8 mouse cellular contexts compared by ENCODE assay signal in the genomic region with DNA sequence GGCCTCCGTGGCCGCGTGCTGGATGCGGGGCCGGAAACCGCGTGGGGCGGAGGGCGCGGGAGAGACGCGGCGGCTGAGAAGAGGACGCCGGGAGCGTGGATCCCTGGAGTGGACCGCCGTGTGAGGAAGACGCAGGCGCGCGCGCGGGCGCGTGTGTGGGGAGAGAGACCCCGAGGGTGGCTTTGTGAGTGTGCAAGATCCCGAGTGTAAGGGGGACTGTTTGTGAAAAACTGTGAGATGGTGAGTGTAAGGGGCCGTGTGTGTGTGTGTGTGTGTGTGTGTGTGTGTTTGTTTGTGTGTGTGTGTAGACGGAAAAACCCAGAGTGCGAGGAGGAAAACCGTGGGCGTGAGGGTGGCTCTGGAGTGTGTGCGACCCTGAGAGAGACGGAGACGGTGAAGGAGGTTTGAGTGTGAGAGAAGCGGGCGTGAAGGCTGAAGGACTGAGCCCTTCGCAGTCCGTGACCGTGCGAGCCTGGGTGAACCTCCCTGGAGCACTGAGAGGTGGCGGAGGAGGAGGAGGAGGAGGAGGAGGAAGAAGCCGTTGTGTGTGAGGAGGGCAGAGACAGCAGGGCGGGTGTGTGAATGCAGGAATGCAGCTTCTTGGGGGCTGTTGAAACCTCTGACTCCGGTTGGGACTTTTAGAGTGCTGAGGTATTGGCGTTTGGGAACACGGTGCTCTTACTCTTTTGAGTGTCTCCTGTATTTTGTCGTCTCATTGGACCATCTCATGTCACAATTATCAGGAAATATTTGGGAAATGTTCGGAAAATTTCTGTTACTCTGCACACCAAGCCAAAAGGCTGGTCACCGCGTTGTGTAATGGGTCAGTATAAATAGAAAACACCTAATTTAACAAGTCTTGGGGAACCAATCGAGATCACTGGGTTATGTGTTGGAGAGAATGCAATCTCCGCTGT. TPM values are rescaled to one million over a fixed set of nuclear protein-coding genes. Genes with fewer than 3 reads are reported as not detected.
DNase-seq lines count a peak whose midpoint lies in the region; ATAC-seq lines count a peak whose summit lies in the region.

No protein-coding gene starts in this region.

- no peaks in the 10 kb centered on the region for H3K9me3 ChIP-seq in forebrain, embryonic 10.5 days
- H3K9me3 ChIP-seq in limb, embryonic 13.5 days, result no peaks in the 10 kb centered on the region
- no peaks in the 10 kb centered on the region for H3K9me3 ChIP-seq in midbrain, embryonic 10.5 days (replicated peaks)

- peak overlapping the region; percentile 93 for H3K4me2 ChIP-seq in limb, embryonic 13.5 days (replicated peaks)

- H3K4me3 ChIP-seq in forebrain, embryonic 10.5 days, result peak overlapping the region; percentile 96
- peak overlapping the region; percentile 81 for H3K4me3 ChIP-seq in limb, embryonic 13.5 days
- peak overlapping the region; percentile 93 for H3K4me3 ChIP-seq in midbrain, embryonic 10.5 days

- peak; percentile 52 for DNase-seq in cerebellum, adult 11-12 months
- no peak for DNase-seq in cerebellum, postnatal 36 days
- peak; percentile 39 to 41 for DNase-seq in adrenal gland, adult 18-20 months (ENCODE audit: low spot score in 2 of 2)
- DNase-seq in forebrain, embryonic 10.5 days (ENCODE audit: extremely low spot score, low spot score), result peak; percentile 59
- DNase-seq in midbrain, embryonic 10.5 days (ENCODE audit: low spot score), result peak; percentile 62
- peak; percentile 41 to 44 for DNase-seq in spleen, postnatal 10 days (ENCODE audit: low spot score in 2 of 2)

- ATAC-seq in hematopoietic stem cell, adult 5-6 weeks (replicated peaks in 1 of 2; ENCODE audit: insufficient read depth in 1 of 2, low FRiP score in 2 of 2, low TSS enrichment in 1 of 2, low read depth in 1 of 2, poor library complexity in 2 of 2, severe bottlenecking in 2 of 2), result peak; percentile 13 to 23; a peak in 2 of 4 replicates
- ATAC-seq in limb, embryonic 13.5 days (ENCODE audit: low FRiP score, low read depth), result peak; percentile 72

- H3K27me3 ChIP-seq in forebrain, embryonic 10.5 days (ENCODE audit: poor library complexity, severe bottlenecking), result no peaks in the 10 kb centered on the region
- H3K27me3 ChIP-seq in limb, embryonic 13.5 days, result no peaks in the 10 kb centered on the region
- no peaks in the 10 kb centered on the region for H3K27me3 ChIP-seq in midbrain, embryonic 10.5 days (ENCODE audit: low read depth, poor library complexity, severe bottlenecking)

- WGBS in forebrain, embryonic 10.5 days, result 3% methylated on average over 54 of the region's 54 CpGs
- under 1% methylated on average over 54 of the region's 54 CpGs for WGBS in limb, embryonic 13.5 days
- 2% methylated on average over 53 of the region's 54 CpGs for WGBS in midbrain, embryonic 10.5 days

- H3K36me3 ChIP-seq in forebrain, embryonic 10.5 days (replicated peaks), result peaks cover 28% of the 10 kb centered on the region
- peaks cover 4% of the 10 kb centered on the region for H3K36me3 ChIP-seq in limb, embryonic 13.5 days
- peaks cover 14% of the 10 kb centered on the region for H3K36me3 ChIP-seq in midbrain, embryonic 10.5 days

- H3K9ac ChIP-seq in limb, embryonic 13.5 days, result peak overlapping the region; percentile 90

- H3K4me1 ChIP-seq in forebrain, embryonic 10.5 days, result peaks cover 23% of the 10 kb centered on the region
- peaks cover 14% of the 10 kb centered on the region; the same call in 1 of the 2 replicates for H3K4me1 ChIP-seq in limb, embryonic 13.5 days
- peaks cover 26% of the 10 kb centered on the region for H3K4me1 ChIP-seq in midbrain, embryonic 10.5 days

- H3K27ac ChIP-seq in forebrain, embryonic 10.5 days, result peak overlapping the region; percentile 98
- peak overlapping the region; percentile 89 for H3K27ac ChIP-seq in limb, embryonic 13.5 days
- peak overlapping the region; percentile 98 for H3K27ac ChIP-seq in midbrain, embryonic 10.5 days (replicated peaks)

RNA-seq across cellular contexts. Expression of a gene that starts 0.6 kb away (rescaled TPM):
- 10 to 100 TPM; 21.5 to 28.0 TPM for total RNA-seq in adrenal gland, adult 18-20 months (2021)
- 86.5 and 87.9 TPM in 2 replicates for polyA plus RNA-seq in forebrain, embryonic 10.5 days (2016; fragmentation: Nextera tagmentation; extraction: Ambion mirVana)
- total RNA-seq in hematopoietic stem cell, adult 5-6 weeks (2017), result 21.6 and 23.8 TPM in 2 replicates
- 59.0 and 68.9 TPM in 2 replicates for polyA plus RNA-seq in limb, embryonic 13.5 days (2015; fragmentation: Nextera tagmentation; extraction: Ambion mirVana)
- 78.9 and 79.8 TPM in 2 replicates for polyA plus RNA-seq in midbrain, embryonic 10.5 days (2016; fragmentation: Nextera tagmentation; extraction: Ambion mirVana)

RNA-seq across cellular contexts. Expression of a gene that starts 19.1 kb away (rescaled TPM):
- 10 to 100 TPM; 19.8 to 28.8 TPM for total RNA-seq in adrenal gland, adult 18-20 months (2021)
- polyA plus RNA-seq in forebrain, embryonic 10.5 days (2016; fragmentation: Nextera tagmentation; extraction: Ambion mirVana), result 12.6 and 14.0 TPM in 2 replicates
- 7.9 and 16.3 TPM in 2 replicates for total RNA-seq in hematopoietic stem cell, adult 5-6 weeks (2017)
- 19.6 and 20.5 TPM in 2 replicates for polyA plus RNA-seq in limb, embryonic 13.5 days (2015; fragmentation: Nextera tagmentation; extraction: Ambion mirVana)
- 13.5 and 15.6 TPM in 2 replicates for polyA plus RNA-seq in midbrain, embryonic 10.5 days (2016; fragmentation: Nextera tagmentation; extraction: Ambion mirVana)

RNA-seq across cellular contexts. Expression of a gene that starts 32.5 kb away (rescaled TPM):
- total RNA-seq in adrenal gland, adult 18-20 months (2021), result 1 to 10 TPM in 1 of 2 experiments, under 1 TPM in 1; 0.61 to 1.5 TPM
- 2.0 and 2.6 TPM in 2 replicates for polyA plus RNA-seq in forebrain, embryonic 10.5 days (2016; fragmentation: Nextera tagmentation; extraction: Ambion mirVana)
- total RNA-seq in hematopoietic stem cell, adult 5-6 weeks (2017), result not detected in 2 replicates
- 11.5 and 13.8 TPM in 2 replicates for polyA plus RNA-seq in limb, embryonic 13.5 days (2015; fragmentation: Nextera tagmentation; extraction: Ambion mirVana)
- polyA plus RNA-seq in midbrain, embryonic 10.5 days (2016; fragmentation: Nextera tagmentation; extraction: Ambion mirVana), result 1.5 and 2.0 TPM in 2 replicates

RNA-seq across cellular contexts. Expression of a gene that starts 41.5 kb away (rescaled TPM):
- total RNA-seq in adrenal gland, adult 18-20 months (2021), result 10 to 100 TPM; 24.1 to 25.4 TPM
- polyA plus RNA-seq in forebrain, embryonic 10.5 days (2016; fragmentation: Nextera tagmentation; extraction: Ambion mirVana), result 36.5 and 37.2 TPM in 2 replicates
- 42.8 and 50.0 TPM in 2 replicates for total RNA-seq in hematopoietic stem cell, adult 5-6 weeks (2017)
- polyA plus RNA-seq in limb, embryonic 13.5 days (2015; fragmentation: Nextera tagmentation; extraction: Ambion mirVana), result 41.8 and 44.7 TPM in 2 replicates
- 34.9 and 35.9 TPM in 2 replicates for polyA plus RNA-seq in midbrain, embryonic 10.5 days (2016; fragmentation: Nextera tagmentation; extraction: Ambion mirVana)

RNA-seq across cellular contexts. Expression of a gene that starts 41.5 kb away (rescaled TPM):
- 10 to 100 TPM; 22.9 to 26.6 TPM for total RNA-seq in adrenal gland, adult 18-20 months (2021)
- polyA plus RNA-seq in forebrain, embryonic 10.5 days (2016; fragmentation: Nextera tagmentation; extraction: Ambion mirVana), result 88.6 and 89.1 TPM in 2 replicates
- total RNA-seq in hematopoietic stem cell, adult 5-6 weeks (2017), result 26.3 and 34.3 TPM in 2 replicates
- polyA plus RNA-seq in limb, embryonic 13.5 days (2015; fragmentation: Nextera tagmentation; extraction: Ambion mirVana), result 46.2 and 51.8 TPM in 2 replicates
- 78.9 and 81.6 TPM in 2 replicates for polyA plus RNA-seq in midbrain, embryonic 10.5 days (2016; fragmentation: Nextera tagmentation; extraction: Ambion mirVana)

Comparison
In these comparisons a context has a peak if more than half of its experiments do, and no peak if none do; other contexts are left out.
1. DNase-seq: peak in cerebellum, adult 11-12 months (single experiment), adrenal gland, adult 18-20 months (2 of 2), forebrain, embryonic 10.5 days (single experiment), midbrain, embryonic 10.5 days (single experiment) and spleen, postnatal 10 days (2 of 2); none in cerebellum, postnatal 36 days (0 of 2).
2. Peak in every context shown above with its lines, with median percentiles within 50 percentile points of each other: H3K27ac ChIP-seq and H3K4me3 ChIP-seq.